Mouse (Mus musculus) cortical plate, adult 2 months (tissue): ENCODE data around the gene Selenoh. TPM values are rescaled to one million over a fixed set of nuclear protein-coding genes. Genes with fewer than 3 reads are reported as not detected.
"Not testable (repeated sequence)": the region's sequence is repeated elsewhere in the genome, so short reads cannot be mapped to it uniquely, and the experiment has no call there.

Source experiments
- H3K27ac ChIP-seq: fragments of 200-500 bp; 2 replicates; pipeline ENCODE4 v1.5.1; 2012; ENCODE audit warnings: low read length, control low read depth, inconsistent platforms; ENCODE audit not compliant: insufficient read depth
- H3K4me1 ChIP-seq: fragments of 200-500 bp; 2 replicates; pipeline ENCODE4 v1.6.1; 2011; ENCODE audit warnings: low read length; ENCODE audit not compliant: control insufficient read depth, insufficient read depth
- H3K4me3 ChIP-seq: fragments of 200-500 bp; 2 replicates; pipeline ENCODE4 v1.5.1; 2011; ENCODE audit warnings: mild to moderate bottlenecking, low read length, control low read depth; ENCODE audit not compliant: insufficient read depth
- CTCF ChIP-seq: fragments of 200-500 bp; IDR thresholded peaks from 2 replicates; pipeline ENCODE4 v1.5.1; 2011; ENCODE audit warnings: mild to moderate bottlenecking, control low read depth, low read length; ENCODE audit not compliant: insufficient read depth; ENCODE audit errors: extremely low read depth
- POLR2A ChIP-seq: fragments of 200-500 bp; IDR thresholded peaks from 2 replicates; pipeline ENCODE4 v1.6.1; 2011; ENCODE audit warnings: mild to moderate bottlenecking, low read length, control low read depth; ENCODE audit not compliant: insufficient read depth; ENCODE audit errors: extremely low read depth
- polyA plus RNA-seq: library from polyadenylated mRNA; depleted of rRNA; stranded (reverse); fragments of >200 nt; gene quantifications from 2 replicates; pipeline ENCODE4 v1.2.3, GENCODE M21; 2012

Selenoh gene
- polyA plus RNA-seq, 1 experiment: 53.7 TPM

- TF ChIP-seq CTCF (no peak), POLR2A (peak; percentile 90; the same call in 1 of the 2 replicates)
- H3K27ac ChIP-seq: no peak within 1 kb of the TSS
- H3K4me3 ChIP-seq: peak within 1 kb of the TSS; percentile 98
- H3K4me1 ChIP-seq: peaks cover 4% of the 10 kb centered on the region; the same call in 1 of the 2 replicates
Measured at GRCm38 (mm10) chr2:84677968-84678880, 7.7 kb upstream of the Selenoh start, which contains the start of the genes Gm28635 and Med19. TSS of gene Gm28635 (minus strand) at chr2:84678041. TSS of gene Med19 (plus strand) at chr2:84678402.

GRCm38 (mm10) chr2:84677270-84677967, 6.8 kb upstream of the Selenoh start:
- TF ChIP-seq POLR2A (no peak), CTCF (0 out of 2 replicates have a peak, but pooled peaks have one; percentile 13)
- peaks cover 4% of the 10 kb centered on the region; the same call in 1 of the 2 replicates for H3K4me1 ChIP-seq
- H3K27ac ChIP-seq: no peak overlapping the region
- peak overlapping the region; percentile 98 for H3K4me3 ChIP-seq

GRCm38 (mm10) chr2:84671535-84671934, 965 bp upstream of the Selenoh start:
- not testable (repeated sequence) for H3K4me1 ChIP-seq, H3K27ac ChIP-seq, H3K4me3 ChIP-seq

- peaks cover 2% of the 10 kb centered on the region; the same call in 1 of the 2 replicates for H3K4me1 ChIP-seq
- no peak for TF ChIP-seq CTCF
- TF ChIP-seq POLR2A: no peak
- H3K27ac ChIP-seq: no peak overlapping the region
- H3K4me3 ChIP-seq: peak overlapping the region; percentile 86
Measured at GRCm38 (mm10) chr2:84669828-84670568, 572 bp downstream of the Selenoh start.

- TF ChIP-seq POLR2A (no peak), CTCF (no peak)
- H3K4me3 ChIP-seq: no peak overlapping the region
- H3K27ac ChIP-seq: no peak overlapping the region
- peaks cover 2% of the 10 kb centered on the region; the same call in 1 of the 2 replicates for H3K4me1 ChIP-seq
Measured at GRCm38 (mm10) chr2:84666081-84666480, 4.5 kb downstream of the Selenoh start.

- Histone ChIP-seq H3K4me1 (no peaks in the 10 kb centered on the region), H3K27ac (no peak overlapping the region), H3K4me3 (no peak overlapping the region)
- peak; percentile 18; the same call in 1 of the 2 replicates for TF ChIP-seq CTCF
- no peak for TF ChIP-seq POLR2A
Measured at GRCm38 (mm10) chr2:84662866-84663265, 7.7 kb downstream of the Selenoh start.

GRCm38 (mm10) chr2:84660253-84660652, 10.3 kb downstream of the Selenoh start:
- Histone ChIP-seq H3K4me1 (no peaks in the 10 kb centered on the region), H3K27ac (no peak overlapping the region), H3K4me3 (no peak overlapping the region)
- peak; percentile 61 for TF ChIP-seq CTCF
- TF ChIP-seq POLR2A: no peak

GRCm38 (mm10) chr2:84658806-84659205, 11.8 kb downstream of the Selenoh start, which contains the start of gene Btbd18:
TSS of gene Btbd18 (plus strand) at chr2:84659079.
- Histone ChIP-seq H3K27ac (no peak within 1 kb of the TSS), H3K4me3 (no peak within 1 kb of the TSS), H3K4me1 (no peaks in the 10 kb centered on the region)
- TF ChIP-seq CTCF: no peak
- no peak for TF ChIP-seq POLR2A

GRCm38 (mm10) chr2:84655864-84656263, 14.7 kb downstream of the Selenoh start:
- Histone ChIP-seq H3K4me3 (no peak overlapping the region), H3K4me1 (no peaks in the 10 kb centered on the region), H3K27ac (no peak overlapping the region)
- no peak for TF ChIP-seq CTCF
- no peak for TF ChIP-seq POLR2A
